Mouse (Mus musculus): ENCODE results near the gene Abcg1. TPM values are rescaled to one million over a fixed set of nuclear protein-coding genes. Genes with fewer than 3 reads are reported as not detected.
A peak's percentile ranks its signal among the peaks of the same experiment; 100 is the strongest.

Abcg1 gene
- not detected in 2 replicates for polyA plus RNA-seq (2012; ENCODE audit: insufficient read depth, insufficient read length, low replicate concordance, missing spikeins)

DNA sequence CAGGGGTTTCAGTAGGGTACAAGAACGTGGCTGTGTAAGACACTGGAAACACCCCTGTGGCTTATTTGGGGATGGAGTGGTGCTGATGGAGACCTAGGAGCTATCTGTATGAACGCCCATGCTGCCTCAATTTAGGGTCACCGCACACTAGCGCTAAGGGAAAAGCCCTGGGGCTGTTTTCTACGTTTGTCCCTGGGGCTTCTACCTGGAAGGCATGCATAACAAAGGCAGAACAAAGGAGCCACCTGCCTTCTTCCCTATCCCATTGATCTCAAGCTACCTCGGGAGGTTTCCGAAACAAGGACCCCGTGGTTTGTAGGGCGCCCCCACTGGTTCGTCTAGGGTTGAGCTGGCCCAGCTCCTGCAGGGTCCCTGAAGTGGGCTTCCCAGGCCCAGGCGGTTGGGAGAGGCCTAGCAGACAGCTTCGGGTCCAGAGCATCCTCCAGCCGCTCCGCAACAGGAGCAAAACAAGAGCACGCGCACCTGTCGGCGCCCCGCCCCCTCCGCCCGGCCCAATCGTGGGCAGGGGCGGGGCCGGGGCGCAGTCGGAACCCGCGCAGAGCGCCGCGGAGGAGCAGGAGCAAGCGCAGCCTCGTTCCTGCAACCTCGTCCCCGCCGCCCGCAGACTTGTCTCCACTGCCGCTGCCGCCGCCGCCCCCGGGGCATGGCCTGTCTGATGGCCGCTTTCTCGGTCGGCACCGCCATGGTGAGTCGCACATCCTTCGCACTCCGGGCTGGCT is at the start of gene Abcg1:
Abcg1 (plus strand) TSS at position 525 of the 740 bp plus-strand sequence.
- 4% methylated on average over 49 of the region's 49 CpGs for WGBS
- H3K4me1 ChIP-seq (ENCODE audit: control insufficient read depth, insufficient read depth, low read length) = peaks cover 31% of the 10 kb centered on the region
- H3K27ac ChIP-seq (ENCODE audit: insufficient read depth, low read depth, low read length) = peak within 1 kb of the TSS; percentile 91
- peak within 1 kb of the TSS; percentile 85 for H3K4me3 ChIP-seq (ENCODE audit: insufficient read depth, low read depth, low read length)
- TF ChIP-seq POLR2A (IDR thresholded peaks at IDR 0.05; ENCODE audit: insufficient read depth, low read depth, low read length) = peak; percentile 85; the same call in 1 of the 2 replicates
- peak; percentile 22; the same call in 1 of the 2 replicates for TF ChIP-seq CTCF (IDR thresholded peaks at IDR 0.05; ENCODE audit: insufficient read depth, low read depth, low read length)

- TF ChIP-seq POLR2A (IDR thresholded peaks at IDR 0.05; ENCODE audit: insufficient read depth, low read depth, low read length) = no peak
- H3K27ac ChIP-seq (ENCODE audit: insufficient read depth, low read depth, low read length) = no peak overlapping the region
- H3K4me1 ChIP-seq (ENCODE audit: control insufficient read depth, insufficient read depth, low read length) = no peaks in the 10 kb centered on the region
- WGBS = 86% methylated on average over 8 of the region's 8 CpGs
- no peak overlapping the region for H3K4me3 ChIP-seq (ENCODE audit: insufficient read depth, low read depth, low read length)
Observed at GRCm38 (mm10) chr17:31008416-31008815, 49.1 kb upstream of the Abcg1 start.

- 36% methylated on average over 9 of the region's 9 CpGs for WGBS
Observed at GRCm38 (mm10) chr17:31011551-31012394, 45.7 kb upstream of the Abcg1 start.

DNA sequence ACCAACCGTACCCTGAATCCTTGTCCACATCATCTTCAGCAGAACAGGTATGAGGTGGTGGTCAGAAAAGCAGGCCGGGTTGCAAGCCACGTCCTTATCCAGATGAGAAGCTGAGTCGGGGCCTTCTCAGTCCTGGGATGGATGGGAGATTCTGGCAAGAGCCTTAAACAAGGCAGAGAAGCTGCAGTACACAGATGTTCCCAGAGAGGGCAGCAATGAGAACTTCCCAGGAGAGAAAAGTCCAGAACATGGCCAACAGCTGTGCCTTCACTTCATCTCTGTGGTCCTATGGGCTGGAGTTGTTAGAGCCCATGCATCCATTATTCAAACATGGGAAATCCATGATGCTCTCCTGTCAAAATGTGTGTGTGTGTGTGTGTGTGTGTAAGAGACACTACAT is 39.2 kb upstream of the Abcg1 start:
- no peak for TF ChIP-seq POLR2A (IDR thresholded peaks at IDR 0.05; ENCODE audit: insufficient read depth, low read depth, low read length)
- peak; percentile 26; the same call in 1 of the 2 replicates for TF ChIP-seq CTCF (IDR thresholded peaks at IDR 0.05; ENCODE audit: insufficient read depth, low read depth, low read length)
- Histone ChIP-seq H3K4me1 (ENCODE audit: control insufficient read depth, insufficient read depth, low read length) (no peaks in the 10 kb centered on the region), H3K27ac (ENCODE audit: insufficient read depth, low read depth, low read length) (no peak overlapping the region), H3K4me3 (ENCODE audit: insufficient read depth, low read depth, low read length) (no peak overlapping the region)
- 59% methylated on average over 4 of the region's 4 CpGs for WGBS

More at GRCm38 (mm10) chr17:31011551-31012394, 45.7 kb upstream of the Abcg1 start:
- Histone ChIP-seq H3K27ac (ENCODE audit: insufficient read depth, low read depth, low read length) (no peak overlapping the region), H3K4me3 (ENCODE audit: insufficient read depth, low read depth, low read length) (no peak overlapping the region), H3K4me1 (ENCODE audit: control insufficient read depth, insufficient read depth, low read length) (no peaks in the 10 kb centered on the region)
- TF ChIP-seq CTCF (IDR thresholded peaks at IDR 0.05; ENCODE audit: insufficient read depth, low read depth, low read length) (peak; percentile 71), POLR2A (IDR thresholded peaks at IDR 0.05; ENCODE audit: insufficient read depth, low read depth, low read length) (no peak)

- TF ChIP-seq POLR2A (IDR thresholded peaks at IDR 0.05; ENCODE audit: insufficient read depth, low read depth, low read length) = no peak
- TF ChIP-seq CTCF (IDR thresholded peaks at IDR 0.05; ENCODE audit: insufficient read depth, low read depth, low read length) = no peak
- no peak overlapping the region for H3K4me3 ChIP-seq (ENCODE audit: insufficient read depth, low read depth, low read length)
- no peak overlapping the region for H3K27ac ChIP-seq (ENCODE audit: insufficient read depth, low read depth, low read length)
- WGBS = 9% methylated on average over 2 of the region's 2 CpGs
- H3K4me1 ChIP-seq (ENCODE audit: control insufficient read depth, insufficient read depth, low read length) = no peaks in the 10 kb centered on the region
Observed at GRCm38 (mm10) chr17:31019505-31019904, 38.0 kb upstream of the Abcg1 start.

DNA sequence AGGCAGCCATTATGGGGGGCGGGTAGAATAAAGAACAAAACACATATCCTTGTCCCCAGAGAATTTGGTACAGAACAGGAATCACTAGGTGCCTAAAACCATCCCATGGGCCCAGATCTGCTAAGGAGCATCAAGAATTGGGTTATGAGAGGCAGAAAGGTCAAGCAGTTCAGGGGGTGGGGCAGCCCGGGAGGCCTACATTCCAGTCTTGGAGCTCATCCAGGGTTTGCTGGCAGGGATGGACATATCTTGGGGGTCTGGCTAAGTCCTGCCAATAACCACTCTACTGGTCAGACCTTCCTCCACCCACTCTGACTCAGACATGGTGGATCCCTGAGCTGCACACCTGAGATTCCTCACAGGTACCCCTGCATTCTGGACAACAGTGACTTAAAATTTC is 37.4 kb upstream of the Abcg1 start:
- TF ChIP-seq CTCF (IDR thresholded peaks at IDR 0.05; ENCODE audit: insufficient read depth, low read depth, low read length) (no peak), POLR2A (IDR thresholded peaks at IDR 0.05; ENCODE audit: insufficient read depth, low read depth, low read length) (no peak)
- H3K4me1 ChIP-seq (ENCODE audit: control insufficient read depth, insufficient read depth, low read length) = no peaks in the 10 kb centered on the region
- WGBS = 63% methylated on average over 2 of the region's 2 CpGs
- H3K27ac ChIP-seq (ENCODE audit: insufficient read depth, low read depth, low read length) = no peak overlapping the region
- H3K4me3 ChIP-seq (ENCODE audit: insufficient read depth, low read depth, low read length) = no peak overlapping the region

DNA sequence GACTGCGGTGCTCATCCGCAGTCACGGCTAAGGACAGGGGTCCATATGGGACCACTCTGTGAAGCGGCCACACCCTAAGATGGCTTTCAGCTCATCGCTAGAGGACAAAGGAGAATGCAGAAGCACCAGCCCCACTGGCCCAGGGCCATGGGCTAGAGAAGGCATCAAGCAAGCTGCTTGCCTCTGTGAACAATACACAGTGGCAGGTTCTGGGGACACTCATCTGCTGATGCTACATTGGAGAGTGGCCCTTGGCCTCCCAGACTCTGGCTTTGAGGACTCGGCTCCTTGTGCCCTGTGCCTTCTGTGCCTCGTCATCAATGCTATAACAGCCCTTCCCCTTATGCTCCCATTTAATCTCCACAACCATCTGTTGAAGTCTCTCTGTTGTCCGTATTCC is 36.2 kb upstream of the Abcg1 start:
- H3K4me1 ChIP-seq (ENCODE audit: control insufficient read depth, insufficient read depth, low read length) = no peaks in the 10 kb centered on the region
- TF ChIP-seq POLR2A (IDR thresholded peaks at IDR 0.05; ENCODE audit: insufficient read depth, low read depth, low read length) (no peak), CTCF (IDR thresholded peaks at IDR 0.05; ENCODE audit: insufficient read depth, low read depth, low read length) (no peak)
- no peak overlapping the region for H3K27ac ChIP-seq (ENCODE audit: insufficient read depth, low read depth, low read length)
- H3K4me3 ChIP-seq (ENCODE audit: insufficient read depth, low read depth, low read length) = no peak overlapping the region
- WGBS = 94% methylated on average over 8 of the region's 8 CpGs

DNA sequence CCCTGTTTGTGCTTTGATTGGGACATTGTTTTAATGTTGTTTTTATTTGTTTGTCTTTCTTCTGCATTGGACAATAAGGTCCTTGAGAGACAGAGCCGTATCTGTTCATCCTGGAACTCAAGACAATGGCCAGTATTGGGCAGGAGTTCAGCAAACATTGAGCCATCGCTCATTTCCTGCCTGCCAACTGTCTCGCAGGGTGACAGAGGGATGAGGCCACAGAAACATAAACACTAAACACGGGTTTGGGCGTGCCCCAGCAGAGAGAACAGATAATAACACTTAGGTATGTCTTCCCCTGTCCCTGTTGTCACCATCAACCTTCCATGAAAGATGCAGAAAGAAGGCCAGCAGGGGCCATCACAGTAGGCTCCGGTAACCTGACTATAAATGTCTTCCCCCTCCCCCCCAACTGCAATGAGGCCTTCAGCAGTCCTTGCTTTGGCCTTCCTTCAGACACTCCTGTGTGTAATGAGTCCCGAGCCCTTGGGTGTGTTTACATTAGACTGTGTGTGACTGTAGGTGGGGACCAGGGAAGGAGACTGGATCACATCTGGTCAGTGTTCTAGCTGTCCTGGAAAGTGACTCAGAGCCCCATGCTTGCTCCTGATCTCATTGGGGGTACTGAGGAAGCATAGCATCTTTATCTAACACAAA is 33.2 kb upstream of the Abcg1 start:
- H3K4me3 ChIP-seq (ENCODE audit: insufficient read depth, low read depth, low read length) = no peak overlapping the region
- no peak overlapping the region for H3K27ac ChIP-seq (ENCODE audit: insufficient read depth, low read depth, low read length)
- H3K4me1 ChIP-seq (ENCODE audit: control insufficient read depth, insufficient read depth, low read length) = 0 out of 2 replicates have a peak, but pooled peaks cover 2% of the 10 kb centered on the region
- 87% methylated on average over 7 of the region's 7 CpGs for WGBS
- no peak for TF ChIP-seq POLR2A (IDR thresholded peaks at IDR 0.05; ENCODE audit: insufficient read depth, low read depth, low read length)
- TF ChIP-seq CTCF (IDR thresholded peaks at IDR 0.05; ENCODE audit: insufficient read depth, low read depth, low read length) = no peak

All from olfactory bulb, adult 2 months (tissue).